Mouse (Mus musculus) stomach, embryonic 16.5 days (tissue): Measurements from ENCODE around the gene Lsm7. TPM values are rescaled to one million over a fixed set of nuclear protein-coding genes. Genes with fewer than 3 reads are reported as not detected.
A peak's percentile ranks its signal among the peaks of the same experiment; 100 is the strongest.

ENCODE experiments used
- ATAC-seq: fragments of 200-750 bp; cut with Nextera tagmentation; 2 replicates; pipeline ENCODE4 v1.8.0; 2017; ENCODE audit warnings: moderate number of reproducible peaks, moderate TSS enrichment; ENCODE audit not compliant: insufficient read depth, low FRiP score
- H3K27ac ChIP-seq: fragments of 300-500 bp; sonication (generic); 2 replicates; pipeline ENCODE4 v1.5.1; 2014; ENCODE audit warnings: low read length
- H3K27me3 ChIP-seq: fragments of 300-500 bp; sonication (generic); 2 replicates; pipeline ENCODE4 v1.6.1; 2014; ENCODE audit warnings: low read length, control low read depth, mixed read lengths; ENCODE audit not compliant: control insufficient read depth, insufficient read depth
- H3K36me3 ChIP-seq: fragments of 300-500 bp; sonication (generic); 2 replicates; pipeline ENCODE4 v1.6.1; 2014; ENCODE audit warnings: low read length; ENCODE audit not compliant: control insufficient read depth, insufficient read depth
- H3K4me1 ChIP-seq: fragments of 300-500 bp; sonication (generic); 2 replicates; pipeline ENCODE4 v1.6.1; 2014; ENCODE audit warnings: low read length, control low read depth, mixed read lengths; ENCODE audit not compliant: control insufficient read depth, insufficient read depth
- H3K4me2 ChIP-seq: fragments of 300-500 bp; sonication (generic); 2 replicates; pipeline ENCODE4 v1.6.1; 2014; ENCODE audit warnings: low read depth, low read length, mixed read lengths
- H3K4me3 ChIP-seq: fragments of 300-500 bp; sonication (generic); replicated peaks from 2 replicates; pipeline ENCODE4 v1.5.1; 2014; ENCODE audit warnings: mild to moderate bottlenecking, low read length
- H3K9ac ChIP-seq: fragments of 300-500 bp; sonication (generic); 2 replicates; pipeline ENCODE4 v1.6.1; 2014; ENCODE audit warnings: low read length
- H3K9me3 ChIP-seq: fragments of 300-500 bp; sonication (generic); replicated peaks from 2 replicates; pipeline ENCODE4 v1.6.1; 2016; ENCODE audit warnings: low read length, control low read depth; ENCODE audit not compliant: control insufficient read depth
- WGBS: fragments of 180-500 bp; shearing (Covaris S2); extraction: QIAGEN DNeasy Blood & Tissue Kit; methylation state at CpG from one replicate; pipeline ENCODE4 v1.1.7; 2014; 5-methylcytosine and 5-hydroxymethylcytosine counted together
- polyA plus RNA-seq: library from polyadenylated mRNA; unstranded; fragments of >200 nt; fragmentation: Nextera tagmentation; extraction: Ambion mirVana; gene quantifications from 2 replicates; pipeline ENCODE4 v1.2.1, GENCODE M21; 2015

The Lsm7 gene
- polyA plus RNA-seq, 1 experiment from 2014 or later = 210 TPM

DNA sequence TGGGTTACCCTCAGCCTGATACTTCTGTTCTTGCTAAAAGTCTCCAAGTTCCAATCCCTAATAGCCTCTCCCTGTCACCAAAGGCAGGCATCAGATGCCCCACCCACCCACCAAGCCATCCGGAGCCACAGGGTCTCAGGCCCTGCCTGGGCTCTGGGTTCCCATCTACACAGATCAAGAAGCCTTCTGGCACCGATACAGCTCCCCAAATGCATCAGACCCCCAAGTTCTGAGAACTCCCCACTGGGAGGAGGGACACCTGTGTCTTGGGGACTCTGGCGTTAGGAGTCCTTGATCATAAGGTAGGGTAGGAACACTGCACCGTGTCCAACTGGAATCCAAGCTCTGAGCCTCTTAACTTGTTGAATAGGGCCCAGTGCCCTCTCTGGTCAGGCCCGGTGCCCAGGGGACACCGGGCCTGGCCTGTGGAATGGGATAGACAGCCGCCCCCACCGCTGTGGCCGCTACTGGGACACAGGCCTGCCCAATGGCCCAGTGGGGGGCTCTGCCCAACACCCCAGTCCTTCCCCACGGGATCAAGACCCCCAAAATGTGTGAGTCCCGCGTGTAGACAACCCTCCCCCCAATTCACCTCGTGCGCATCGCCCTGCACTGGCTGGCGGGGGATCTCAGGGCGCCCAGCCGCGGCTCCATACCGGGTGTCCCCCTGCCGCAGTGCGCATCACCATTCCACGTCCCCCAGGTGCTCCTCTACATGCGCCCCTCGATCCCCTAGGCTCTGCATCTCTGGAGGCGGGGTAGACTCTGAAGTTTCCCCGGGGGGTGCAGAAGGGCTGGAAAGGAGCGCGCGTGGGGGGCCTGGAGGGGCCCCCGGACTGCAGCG is 11.7 kb downstream of the Lsm7 start:
- no peak overlapping the region for H3K27ac ChIP-seq
- H3K4me3 ChIP-seq = peak overlapping the region; percentile 43
- no peaks in the 10 kb centered on the region for H3K36me3 ChIP-seq
- no peak for ATAC-seq
- peak overlapping the region; percentile 67 for H3K4me2 ChIP-seq
- H3K27me3 ChIP-seq = peaks cover 34% of the 10 kb centered on the region
- H3K4me1 ChIP-seq = peaks cover 4% of the 10 kb centered on the region; the same call in 1 of the 2 replicates
- peak overlapping the region; percentile 64 for H3K9ac ChIP-seq
- no peaks in the 10 kb centered on the region for H3K9me3 ChIP-seq
- 11% methylated on average over 32 of the region's 32 CpGs for WGBS

DNA sequence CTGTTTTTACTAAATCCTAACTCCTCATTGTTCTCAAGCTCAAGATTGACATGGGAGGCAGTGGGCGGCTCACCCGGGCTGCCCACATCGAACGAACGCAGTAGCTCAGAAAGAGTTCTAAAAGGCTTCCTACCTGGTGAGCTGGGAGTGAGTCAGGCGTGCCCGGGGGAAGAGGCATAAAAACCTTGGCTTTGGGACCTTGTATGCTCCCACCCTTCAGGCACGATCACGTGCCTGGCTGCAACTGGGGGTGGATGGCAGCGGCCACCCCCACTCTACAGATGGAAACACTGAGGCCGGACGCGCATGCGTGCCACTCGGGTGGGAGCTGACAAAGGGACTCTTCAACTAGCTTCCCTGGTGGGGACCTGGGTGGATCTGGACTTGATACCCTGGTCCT is 12.7 kb downstream of the Lsm7 start:
- peaks cover 4% of the 10 kb centered on the region; the same call in 1 of the 2 replicates for H3K4me1 ChIP-seq
- H3K4me3 ChIP-seq = no peak overlapping the region
- H3K36me3 ChIP-seq = no peaks in the 10 kb centered on the region
- H3K9me3 ChIP-seq = no peaks in the 10 kb centered on the region
- H3K9ac ChIP-seq = no peak overlapping the region
- H3K4me2 ChIP-seq = no peak overlapping the region
- H3K27ac ChIP-seq = no peak overlapping the region
- ATAC-seq = no peak
- WGBS = 76% methylated on average over 15 of the region's 15 CpGs
- peaks cover 37% of the 10 kb centered on the region for H3K27me3 ChIP-seq

DNA sequence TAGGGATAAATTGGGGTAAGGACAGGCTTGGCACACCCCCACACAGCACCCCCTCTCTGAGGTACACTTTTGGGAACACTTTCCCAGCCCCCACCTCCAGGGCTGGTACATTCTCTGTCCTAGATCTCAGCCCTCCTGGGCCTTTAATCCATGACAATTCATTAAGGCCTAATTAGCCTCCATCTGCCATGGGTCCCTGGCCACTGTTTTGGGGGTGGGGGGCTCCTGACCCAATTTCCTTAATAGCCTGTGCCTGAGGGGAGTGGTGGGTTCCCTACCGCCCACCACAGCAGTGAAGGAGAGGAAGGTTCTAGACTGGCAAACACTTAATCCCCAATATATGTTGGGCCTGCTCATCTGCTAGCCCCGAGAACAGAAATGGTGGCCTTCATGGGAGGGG is 13.3 kb downstream of the Lsm7 start:
- Histone ChIP-seq H3K36me3 (no peaks in the 10 kb centered on the region), H3K4me3 (no peak overlapping the region), H3K27me3 (peaks cover 42% of the 10 kb centered on the region), H3K4me1 (peaks cover 4% of the 10 kb centered on the region; the same call in 1 of the 2 replicates), H3K9me3 (no peaks in the 10 kb centered on the region), H3K27ac (no peak overlapping the region), H3K9ac (no peak overlapping the region), H3K4me2 (no peak overlapping the region)
- ATAC-seq = no peak
- 77% methylated on average over 2 of the region's 2 CpGs for WGBS

DNA sequence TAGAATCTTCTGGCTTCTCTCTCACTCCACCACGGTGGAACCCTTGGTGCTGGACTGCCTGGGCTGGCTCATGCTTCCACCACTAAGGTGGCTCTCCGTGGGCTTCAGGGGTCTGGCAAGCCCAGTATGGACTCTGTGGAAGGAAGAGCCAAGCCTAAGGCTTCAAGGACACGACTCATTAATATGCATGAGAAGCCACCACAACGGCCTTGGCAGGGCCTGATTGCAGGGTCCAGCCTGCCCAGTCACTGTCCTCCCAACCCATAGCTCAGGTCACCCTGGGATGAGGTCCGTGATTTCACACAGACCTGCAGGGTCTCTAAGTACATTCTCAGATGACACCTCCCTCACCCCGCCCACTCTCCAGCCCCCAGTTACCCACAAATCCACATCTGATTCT is 15.2 kb downstream of the Lsm7 start:
- Histone ChIP-seq H3K27ac (no peak overlapping the region), H3K9ac (no peak overlapping the region), H3K4me2 (no peak overlapping the region), H3K36me3 (no peaks in the 10 kb centered on the region), H3K4me3 (no peak overlapping the region), H3K9me3 (no peaks in the 10 kb centered on the region), H3K27me3 (peaks cover 58% of the 10 kb centered on the region), H3K4me1 (peaks cover 4% of the 10 kb centered on the region; the same call in 1 of the 2 replicates)
- ATAC-seq = no peak
- WGBS = 57% methylated on average over 6 of the region's 6 CpGs

DNA sequence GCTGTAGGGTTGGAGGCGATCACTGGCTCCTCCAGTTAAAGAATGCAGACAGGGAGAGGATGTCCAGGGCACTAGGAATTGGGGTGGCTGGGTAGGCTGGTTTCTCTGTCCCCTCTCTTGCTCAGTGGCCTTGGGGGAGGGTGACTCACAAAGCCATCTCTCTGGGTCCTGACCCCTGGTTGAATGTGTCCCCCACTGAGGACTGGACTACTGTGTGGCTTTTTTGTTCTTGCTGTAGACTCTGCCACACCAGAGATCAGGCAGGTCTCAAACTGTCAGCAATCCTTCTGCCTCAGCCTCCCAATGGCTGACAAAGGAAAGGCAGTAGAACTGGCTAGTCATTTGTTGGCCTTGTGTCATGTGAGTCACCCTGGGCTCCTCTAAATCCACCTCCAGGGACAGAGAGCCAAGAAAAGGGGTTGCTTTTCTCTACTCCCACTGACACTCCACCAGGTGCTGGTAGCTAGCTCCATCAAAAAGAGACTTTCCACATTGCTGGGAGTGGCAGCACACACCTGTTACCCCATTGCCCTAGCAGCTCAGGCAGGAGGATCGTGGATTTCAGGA is 16.6 kb downstream of the Lsm7 start:
- H3K36me3 ChIP-seq = no peaks in the 10 kb centered on the region
- WGBS = 55% methylated on average over 2 of the region's 2 CpGs
- no peak for ATAC-seq
- H3K9me3 ChIP-seq = no peaks in the 10 kb centered on the region; the same call in 1 of the 2 replicates
- peaks cover 58% of the 10 kb centered on the region for H3K27me3 ChIP-seq
- H3K9ac ChIP-seq = no peak overlapping the region
- H3K4me1 ChIP-seq = no peaks in the 10 kb centered on the region
- no peak overlapping the region for H3K27ac ChIP-seq
- no peak overlapping the region for H3K4me3 ChIP-seq
- no peak overlapping the region for H3K4me2 ChIP-seq

DNA sequence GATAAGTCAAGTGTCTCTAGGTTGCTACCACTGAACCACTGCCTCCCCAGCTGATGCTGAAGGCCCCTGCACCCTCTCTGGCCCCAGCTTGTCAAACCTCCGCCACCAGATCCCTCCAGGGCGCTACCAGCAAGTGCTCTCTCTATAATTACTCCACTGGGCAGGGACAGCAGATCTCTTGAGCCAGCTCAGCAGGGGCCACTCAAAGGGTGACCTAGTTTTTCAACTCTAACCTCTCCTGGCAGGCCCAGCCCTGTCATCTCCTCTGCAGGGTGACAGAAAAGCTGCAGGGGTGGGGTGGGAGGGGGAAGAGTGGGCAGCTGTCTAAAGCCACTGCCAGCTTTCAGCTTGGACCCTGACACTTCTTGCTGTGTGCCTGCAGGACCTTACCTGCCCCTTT is 17.2 kb downstream of the Lsm7 start:
- Histone ChIP-seq H3K4me1 (no peaks in the 10 kb centered on the region), H3K9me3 (no peaks in the 10 kb centered on the region; the same call in 1 of the 2 replicates), H3K36me3 (no peaks in the 10 kb centered on the region), H3K9ac (no peak overlapping the region), H3K4me3 (no peak overlapping the region), H3K27me3 (peaks cover 56% of the 10 kb centered on the region), H3K4me2 (no peak overlapping the region), H3K27ac (no peak overlapping the region)
- ATAC-seq = no peak
- 31% methylated on average over 2 of the region's 2 CpGs for WGBS

DNA sequence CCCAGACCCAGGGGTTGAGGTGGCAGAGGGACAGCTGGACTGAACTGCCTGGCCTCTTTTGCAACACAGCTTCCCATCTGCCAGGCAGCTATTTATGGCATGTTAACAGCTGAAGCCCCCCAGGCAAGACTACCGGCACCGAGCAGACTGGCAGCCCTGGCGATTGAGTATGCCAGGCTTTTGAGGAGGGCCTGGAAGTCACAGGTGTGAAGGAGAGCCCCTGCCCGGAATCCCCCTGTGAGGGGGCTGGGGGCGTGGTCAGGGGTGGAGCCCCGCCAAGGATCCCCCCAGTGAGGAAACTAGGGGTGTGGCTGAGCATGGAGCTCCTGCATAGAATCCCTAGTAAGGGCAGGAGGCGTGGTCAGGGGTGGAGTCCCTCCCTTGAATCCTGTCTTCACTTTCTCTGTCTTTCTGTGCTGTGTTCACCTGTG is 18.0 kb downstream of the Lsm7 start:
- H3K27ac ChIP-seq = no peak overlapping the region
- H3K4me2 ChIP-seq = no peak overlapping the region
- no peak overlapping the region for H3K4me3 ChIP-seq
- no peaks in the 10 kb centered on the region for H3K36me3 ChIP-seq
- ATAC-seq = no peak
- no peak overlapping the region for H3K9ac ChIP-seq
- H3K4me1 ChIP-seq = no peaks in the 10 kb centered on the region
- WGBS = 52% methylated on average over 7 of the region's 7 CpGs
- peaks cover 47% of the 10 kb centered on the region for H3K27me3 ChIP-seq
- H3K9me3 ChIP-seq = no peaks in the 10 kb centered on the region; the same call in 1 of the 2 replicates

DNA sequence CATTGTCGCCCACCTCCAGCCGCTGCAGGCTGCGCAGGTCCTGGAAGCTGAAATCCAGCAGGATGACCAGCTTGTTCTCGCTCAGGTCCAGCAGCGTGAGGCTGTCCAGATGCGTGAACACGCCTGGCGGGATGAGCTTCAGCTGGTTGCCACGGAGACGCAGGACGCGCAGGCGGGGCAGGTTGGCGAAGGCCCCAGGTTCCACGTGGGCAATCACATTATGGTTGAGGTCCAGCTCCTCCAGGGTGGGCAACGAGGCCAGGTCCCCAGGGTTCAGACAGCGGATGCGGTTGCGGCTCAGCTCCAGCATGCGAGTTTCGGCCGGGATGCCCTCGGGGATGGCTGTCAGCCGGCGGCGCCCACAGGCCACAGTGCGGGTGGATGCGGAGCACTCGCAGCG is 19.4 kb downstream of the Lsm7 start:
- no peaks in the 10 kb centered on the region; the same call in 1 of the 2 replicates for H3K9me3 ChIP-seq
- H3K36me3 ChIP-seq = 0 out of 2 replicates have a peak, but pooled peaks cover under 1% of the 10 kb centered on the region
- WGBS = 46% methylated on average over 30 of the region's 30 CpGs
- H3K9ac ChIP-seq = no peak overlapping the region
- H3K4me3 ChIP-seq = no peak overlapping the region
- peaks cover 7% of the 10 kb centered on the region for H3K4me1 ChIP-seq
- H3K27ac ChIP-seq = no peak overlapping the region
- H3K4me2 ChIP-seq = no peak overlapping the region
- peaks cover 44% of the 10 kb centered on the region for H3K27me3 ChIP-seq
- ATAC-seq = no peak

DNA sequence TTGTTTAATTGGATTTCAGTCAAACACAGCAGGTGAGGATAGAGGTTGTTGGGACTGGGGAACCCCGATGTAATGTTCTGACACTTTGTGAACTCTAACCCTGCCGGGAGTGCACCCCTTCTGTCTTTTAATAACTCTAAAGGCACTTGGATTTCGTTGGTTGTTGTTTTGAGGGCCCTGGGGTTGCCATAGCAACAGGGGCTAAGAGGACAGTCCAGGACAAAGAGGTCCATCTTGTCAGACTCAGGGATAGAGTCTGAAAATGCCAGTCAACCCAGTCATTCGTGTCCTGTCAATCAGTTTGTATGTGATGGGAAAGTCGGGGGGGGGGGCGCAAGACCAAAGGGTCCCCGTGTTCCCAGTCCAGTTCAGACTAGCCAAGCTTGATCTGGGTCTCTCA is 22.2 kb downstream of the Lsm7 start:
- Histone ChIP-seq H3K9ac (no peak overlapping the region), H3K4me3 (no peak overlapping the region), H3K27ac (no peak overlapping the region), H3K4me1 (peaks cover 20% of the 10 kb centered on the region), H3K36me3 (peaks cover 11% of the 10 kb centered on the region; the same call in 1 of the 2 replicates), H3K9me3 (no peaks in the 10 kb centered on the region; the same call in 1 of the 2 replicates), H3K27me3 (peaks cover 44% of the 10 kb centered on the region), H3K4me2 (no peak overlapping the region)
- ATAC-seq = no peak
- WGBS = 70% methylated on average over 7 of the region's 7 CpGs
